Mouse (Mus musculus): Measurements from ENCODE around the gene Rsbn1l. TPM values are rescaled to one million over a fixed set of nuclear protein-coding genes. Genes with fewer than 3 reads are reported as not detected.

Gene Rsbn1l
- polyA plus RNA-seq, 1 experiment from 2014 or later, result 4.6 TPM

GRCm38 (mm10) chr5:20973999-20974398, 17.8 kb upstream of the Rsbn1l start:
- Histone ChIP-seq H3K4me2 (ENCODE audit: low read depth, low read length) (no peak overlapping the region), H3K27ac (ENCODE audit: low read length) (no peak overlapping the region), H3K36me3 (ENCODE audit: control insufficient read depth, insufficient read depth, low read length) (no peaks in the 10 kb centered on the region), H3K4me1 (ENCODE audit: control insufficient read depth, insufficient read depth, low read length) (no peaks in the 10 kb centered on the region), H3K9me3 (replicated peaks; ENCODE audit: control insufficient read depth, low read length) (no peaks in the 10 kb centered on the region), H3K27me3 (ENCODE audit: control insufficient read depth, insufficient read depth, low read length) (no peaks in the 10 kb centered on the region), H3K9ac (ENCODE audit: low read length) (no peak overlapping the region), H3K4me3 (replicated peaks; ENCODE audit: low read length) (no peak overlapping the region)
- WGBS, result 31% methylated on average over 6 of the region's 7 CpGs
- no peak for ATAC-seq (ENCODE audit: insufficient read depth, low FRiP score)

- no peaks in the 10 kb centered on the region for H3K9me3 ChIP-seq (replicated peaks; ENCODE audit: control insufficient read depth, low read length)
- no peaks in the 10 kb centered on the region for H3K27me3 ChIP-seq (ENCODE audit: control insufficient read depth, insufficient read depth, low read length)
- H3K9ac ChIP-seq (ENCODE audit: low read length), result no peak overlapping the region
- H3K4me2 ChIP-seq (ENCODE audit: low read depth, low read length), result no peak overlapping the region
- no peak for ATAC-seq (ENCODE audit: insufficient read depth, low FRiP score)
- H3K4me3 ChIP-seq (replicated peaks; ENCODE audit: low read length), result no peak overlapping the region
- WGBS, result 60% methylated on average over 5 of the region's 5 CpGs
- no peaks in the 10 kb centered on the region for H3K36me3 ChIP-seq (ENCODE audit: control insufficient read depth, insufficient read depth, low read length)
- no peak overlapping the region for H3K27ac ChIP-seq (ENCODE audit: low read length)
- H3K4me1 ChIP-seq (ENCODE audit: control insufficient read depth, insufficient read depth, low read length), result no peaks in the 10 kb centered on the region
These were observed 16.9 kb upstream of the Rsbn1l start for GRCm38 (mm10) chr5:20973069-20973468.

GRCm38 (mm10) chr5:20968963-20969362, 12.8 kb upstream of the Rsbn1l start:
- Histone ChIP-seq H3K36me3 (ENCODE audit: control insufficient read depth, insufficient read depth, low read length) (no peaks in the 10 kb centered on the region), H3K4me1 (ENCODE audit: control insufficient read depth, insufficient read depth, low read length) (no peaks in the 10 kb centered on the region), H3K9me3 (replicated peaks; ENCODE audit: control insufficient read depth, low read length) (no peaks in the 10 kb centered on the region), H3K9ac (ENCODE audit: low read length) (no peak overlapping the region), H3K4me2 (ENCODE audit: low read depth, low read length) (no peak overlapping the region), H3K4me3 (replicated peaks; ENCODE audit: low read length) (no peak overlapping the region), H3K27ac (ENCODE audit: low read length) (no peak overlapping the region), H3K27me3 (ENCODE audit: control insufficient read depth, insufficient read depth, low read length) (no peaks in the 10 kb centered on the region)
- 62% methylated on average over 9 of the region's 9 CpGs for WGBS
- no peak for ATAC-seq (ENCODE audit: insufficient read depth, low FRiP score)

- Histone ChIP-seq H3K4me3 (replicated peaks; ENCODE audit: low read length) (no peak overlapping the region), H3K4me2 (ENCODE audit: low read depth, low read length) (no peak overlapping the region), H3K9me3 (replicated peaks; ENCODE audit: control insufficient read depth, low read length) (no peaks in the 10 kb centered on the region), H3K27ac (ENCODE audit: low read length) (no peak overlapping the region), H3K27me3 (ENCODE audit: control insufficient read depth, insufficient read depth, low read length) (no peaks in the 10 kb centered on the region), H3K9ac (ENCODE audit: low read length) (no peak overlapping the region), H3K36me3 (ENCODE audit: control insufficient read depth, insufficient read depth, low read length) (no peaks in the 10 kb centered on the region), H3K4me1 (ENCODE audit: control insufficient read depth, insufficient read depth, low read length) (no peaks in the 10 kb centered on the region)
- WGBS, result 65% methylated on average over 9 of the region's 9 CpGs
- no peak for ATAC-seq (ENCODE audit: insufficient read depth, low FRiP score)
These were observed 12.3 kb upstream of the Rsbn1l start for GRCm38 (mm10) chr5:20968493-20968892.

GRCm38 (mm10) chr5:20967942-20968341, 11.7 kb upstream of the Rsbn1l start:
- no peak overlapping the region for H3K4me2 ChIP-seq (ENCODE audit: low read depth, low read length)
- H3K36me3 ChIP-seq (ENCODE audit: control insufficient read depth, insufficient read depth, low read length), result no peaks in the 10 kb centered on the region
- H3K9ac ChIP-seq (ENCODE audit: low read length), result no peak overlapping the region
- WGBS, result 43% methylated on average over 4 of the region's 4 CpGs
- ATAC-seq (ENCODE audit: insufficient read depth, low FRiP score), result no peak
- H3K4me3 ChIP-seq (replicated peaks; ENCODE audit: low read length), result no peak overlapping the region
- no peak overlapping the region for H3K27ac ChIP-seq (ENCODE audit: low read length)
- no peaks in the 10 kb centered on the region for H3K9me3 ChIP-seq (replicated peaks; ENCODE audit: control insufficient read depth, low read length)
- H3K27me3 ChIP-seq (ENCODE audit: control insufficient read depth, insufficient read depth, low read length), result no peaks in the 10 kb centered on the region
- H3K4me1 ChIP-seq (ENCODE audit: control insufficient read depth, insufficient read depth, low read length), result no peaks in the 10 kb centered on the region

- H3K4me2 ChIP-seq (ENCODE audit: low read depth, low read length), result no peak overlapping the region
- H3K4me3 ChIP-seq (replicated peaks; ENCODE audit: low read length), result no peak overlapping the region
- H3K9ac ChIP-seq (ENCODE audit: low read length), result no peak overlapping the region
- H3K27ac ChIP-seq (ENCODE audit: low read length), result no peak overlapping the region
- no peaks in the 10 kb centered on the region for H3K4me1 ChIP-seq (ENCODE audit: control insufficient read depth, insufficient read depth, low read length)
- no peaks in the 10 kb centered on the region for H3K36me3 ChIP-seq (ENCODE audit: control insufficient read depth, insufficient read depth, low read length)
- H3K27me3 ChIP-seq (ENCODE audit: control insufficient read depth, insufficient read depth, low read length), result no peaks in the 10 kb centered on the region
- WGBS, result 81% methylated on average over 6 of the region's 6 CpGs
- ATAC-seq (ENCODE audit: insufficient read depth, low FRiP score), result no peak
- no peaks in the 10 kb centered on the region for H3K9me3 ChIP-seq (replicated peaks; ENCODE audit: control insufficient read depth, low read length)
These were observed 8.2 kb upstream of the Rsbn1l start for GRCm38 (mm10) chr5:20964446-20964845.

GRCm38 (mm10) chr5:20963295-20963694, 7.1 kb upstream of the Rsbn1l start:
- WGBS, result 90% methylated on average over 9 of the region's 9 CpGs
- no peaks in the 10 kb centered on the region for H3K4me1 ChIP-seq (ENCODE audit: control insufficient read depth, insufficient read depth, low read length)
- H3K4me3 ChIP-seq (replicated peaks; ENCODE audit: low read length), result no peak overlapping the region
- H3K4me2 ChIP-seq (ENCODE audit: low read depth, low read length), result no peak overlapping the region
- no peak overlapping the region for H3K27ac ChIP-seq (ENCODE audit: low read length)
- H3K9ac ChIP-seq (ENCODE audit: low read length), result no peak overlapping the region
- no peaks in the 10 kb centered on the region for H3K36me3 ChIP-seq (ENCODE audit: control insufficient read depth, insufficient read depth, low read length)
- ATAC-seq (ENCODE audit: insufficient read depth, low FRiP score), result no peak
- H3K27me3 ChIP-seq (ENCODE audit: control insufficient read depth, insufficient read depth, low read length), result no peaks in the 10 kb centered on the region
- no peaks in the 10 kb centered on the region for H3K9me3 ChIP-seq (replicated peaks; ENCODE audit: control insufficient read depth, low read length)

GRCm38 (mm10) chr5:20960927-20961326, 4.7 kb upstream of the Rsbn1l start:
- 87% methylated on average over 2 of the region's 2 CpGs for WGBS
- peaks cover 5% of the 10 kb centered on the region; the same call in 1 of the 2 replicates for H3K9me3 ChIP-seq (replicated peaks; ENCODE audit: control insufficient read depth, low read length)
- no peaks in the 10 kb centered on the region for H3K4me1 ChIP-seq (ENCODE audit: control insufficient read depth, insufficient read depth, low read length)
- no peak overlapping the region for H3K27ac ChIP-seq (ENCODE audit: low read length)
- no peak for ATAC-seq (ENCODE audit: insufficient read depth, low FRiP score)
- H3K4me2 ChIP-seq (ENCODE audit: low read depth, low read length), result no peak overlapping the region
- peaks cover 7% of the 10 kb centered on the region; the same call in 1 of the 2 replicates for H3K36me3 ChIP-seq (ENCODE audit: control insufficient read depth, insufficient read depth, low read length)
- no peak overlapping the region for H3K4me3 ChIP-seq (replicated peaks; ENCODE audit: low read length)
- H3K27me3 ChIP-seq (ENCODE audit: control insufficient read depth, insufficient read depth, low read length), result no peaks in the 10 kb centered on the region
- H3K9ac ChIP-seq (ENCODE audit: low read length), result no peak overlapping the region

GRCm38 (mm10) chr5:20955114-20955835, 923 bp downstream of the Rsbn1l start:
- Histone ChIP-seq H3K27me3 (ENCODE audit: control insufficient read depth, insufficient read depth, low read length) (no peaks in the 10 kb centered on the region), H3K4me1 (ENCODE audit: control insufficient read depth, insufficient read depth, low read length) (peaks cover 9% of the 10 kb centered on the region), H3K9ac (ENCODE audit: low read length) (no peak overlapping the region), H3K9me3 (replicated peaks; ENCODE audit: control insufficient read depth, low read length) (peaks cover 5% of the 10 kb centered on the region; the same call in 1 of the 2 replicates), H3K36me3 (ENCODE audit: control insufficient read depth, insufficient read depth, low read length) (peaks cover 7% of the 10 kb centered on the region; the same call in 1 of the 2 replicates), H3K27ac (ENCODE audit: low read length) (no peak overlapping the region), H3K4me2 (ENCODE audit: low read depth, low read length) (peak overlapping the region; percentile 11; the same call in 1 of the 2 replicates), H3K4me3 (replicated peaks; ENCODE audit: low read length) (no peak overlapping the region)
- no peak for ATAC-seq (ENCODE audit: insufficient read depth, low FRiP score)
- 41% methylated on average over 13 of the region's 13 CpGs for WGBS

Data from stomach, embryonic 16.5 days (tissue).